Mouse (Mus musculus) ES-Bruce4 (cell line): ENCODE results near the gene Rtl3. TPM values are rescaled to one million over a fixed set of nuclear protein-coding genes. Genes with fewer than 3 reads are reported as not detected.

Experiments used
- H3K27ac ChIP-seq: 2 replicates; pipeline ENCODE4 v1.5.1; 2012; ENCODE audit warnings: low read length, inconsistent platforms; ENCODE audit not compliant: insufficient read depth
- H3K27me3 ChIP-seq: 2 replicates; pipeline ENCODE4 v1.6.1; 2012; ENCODE audit warnings: mild to moderate bottlenecking, low read length, inconsistent platforms; ENCODE audit not compliant: control insufficient read depth, poor library complexity, insufficient read depth, severe bottlenecking
- H3K36me3 ChIP-seq: 2 replicates; pipeline ENCODE4 v1.6.1; 2012; ENCODE audit warnings: inconsistent platforms, mild to moderate bottlenecking, low read length, moderate library complexity; ENCODE audit not compliant: control insufficient read depth, poor library complexity, insufficient read depth, severe bottlenecking
- H3K4me1 ChIP-seq: one replicate; pipeline ENCODE4 v1.8.1; 2011; ENCODE audit warnings: low read length; ENCODE audit not compliant: control insufficient read depth, insufficient read depth
- H3K4me3 ChIP-seq: 2 replicates; pipeline ENCODE4 v1.5.1; 2011; ENCODE audit warnings: low read depth, mild to moderate bottlenecking, low read length
- H3K9ac ChIP-seq: 2 replicates; pipeline ENCODE4 v1.6.1; 2012; ENCODE audit warnings: low read depth, mild to moderate bottlenecking, inconsistent platforms; ENCODE audit not compliant: poor library complexity, severe bottlenecking
- H3K9me3 ChIP-seq: replicated peaks from 2 replicates; pipeline ENCODE4 v1.6.1; 2012; ENCODE audit warnings: mild to moderate bottlenecking, low read length, inconsistent platforms; ENCODE audit not compliant: control insufficient read depth, poor library complexity, insufficient read depth, severe bottlenecking
- CTCF ChIP-seq: IDR thresholded peaks from one replicate; pipeline ENCODE4 v1.8.1; 2011; ENCODE audit warnings: low read depth, low read length
- EP300 ChIP-seq: IDR thresholded peaks from 2 replicates; pipeline ENCODE4 v1.6.1; 2011; ENCODE audit warnings: low read depth, low read length; ENCODE audit not compliant: insufficient read depth
- POLR2A ChIP-seq: IDR thresholded peaks from one replicate; pipeline ENCODE4 v1.8.1; 2011; ENCODE audit warnings: low read length; ENCODE audit not compliant: insufficient read depth
- polyA plus RNA-seq: library from polyadenylated mRNA; stranded (reverse); fragments of >200 nt; gene quantifications from 2 replicates; pipeline ENCODE4 v1.2.4, GENCODE M21; 2011; ENCODE audit warnings: low read depth; ENCODE audit not compliant: missing spikeins, insufficient read depth, insufficient read length

Rtl3 gene
- polyA plus RNA-seq = not detected in 2 replicates

DNA sequence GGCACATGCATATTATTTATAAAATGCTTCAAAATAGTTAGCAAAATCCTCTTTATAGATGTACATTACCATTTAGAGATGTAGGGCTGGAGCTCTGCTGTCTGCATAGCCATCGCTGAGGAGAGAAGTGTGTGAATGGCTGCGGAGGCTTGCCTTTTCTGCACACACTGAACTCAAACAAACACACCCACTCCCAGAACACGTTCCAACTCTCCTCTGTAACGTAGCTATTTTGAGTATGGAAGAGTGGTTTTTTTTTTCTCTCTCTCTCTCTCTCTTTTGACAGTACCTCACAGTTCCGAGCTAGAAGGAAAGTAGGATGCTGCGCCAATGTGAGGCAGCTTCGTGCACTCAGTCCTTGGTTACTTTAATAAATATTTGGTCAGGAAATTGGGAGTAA, at the start of gene Rtl3:
Rtl3 (minus strand) TSS at position 236 of the 400 bp plus-strand sequence.
- H3K9me3 ChIP-seq = no peaks in the 10 kb centered on the region
- no peaks in the 10 kb centered on the region; the same call in 1 of the 2 replicates for H3K27me3 ChIP-seq
- TF ChIP-seq POLR2A = no peak
- TF ChIP-seq EP300 = no peak
- TF ChIP-seq CTCF = no peak
- no peaks in the 10 kb centered on the region for H3K36me3 ChIP-seq
- no peak within 1 kb of the TSS for H3K9ac ChIP-seq
- no peaks in the 10 kb centered on the region for H3K4me1 ChIP-seq
- H3K27ac ChIP-seq = no peak within 1 kb of the TSS
- H3K4me3 ChIP-seq = no peak within 1 kb of the TSS

DNA sequence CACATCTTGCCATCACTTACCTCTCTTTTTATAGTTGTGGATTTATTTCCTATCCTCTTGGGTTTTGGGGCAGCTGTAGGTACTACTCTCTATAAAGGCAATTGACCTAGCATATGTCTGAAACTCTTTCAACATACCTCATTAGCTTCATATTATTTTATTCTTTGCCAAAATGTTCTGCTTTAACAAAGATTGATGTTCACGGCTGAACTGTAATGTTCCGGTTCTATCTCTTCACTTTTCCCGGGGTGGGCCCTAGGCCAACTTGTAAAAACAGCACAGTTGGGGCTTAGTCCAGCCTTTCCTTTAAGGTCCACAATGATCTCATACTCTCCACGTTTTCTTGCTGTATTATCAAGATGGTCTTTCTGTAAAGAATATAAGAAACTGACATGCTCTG, 31.9 kb upstream of the Rtl3 start:
- no peak for TF ChIP-seq CTCF
- no peaks in the 10 kb centered on the region for H3K36me3 ChIP-seq
- H3K27ac ChIP-seq = no peak overlapping the region
- no peak overlapping the region for H3K9ac ChIP-seq
- H3K4me1 ChIP-seq = no peaks in the 10 kb centered on the region
- H3K27me3 ChIP-seq = no peaks in the 10 kb centered on the region
- H3K4me3 ChIP-seq = no peak overlapping the region
- H3K9me3 ChIP-seq = no peaks in the 10 kb centered on the region

GRCm38 (mm10) chrX:106871894-106872293, 31.4 kb upstream of the Rtl3 start:
- H3K27ac ChIP-seq = no peak overlapping the region
- H3K36me3 ChIP-seq = no peaks in the 10 kb centered on the region
- no peaks in the 10 kb centered on the region for H3K9me3 ChIP-seq
- no peak overlapping the region for H3K4me3 ChIP-seq
- H3K4me1 ChIP-seq = no peaks in the 10 kb centered on the region
- no peak for TF ChIP-seq CTCF
- TF ChIP-seq EP300 = no peak
- no peak for TF ChIP-seq POLR2A
- no peaks in the 10 kb centered on the region for H3K27me3 ChIP-seq
- no peak overlapping the region for H3K9ac ChIP-seq

- Histone ChIP-seq H3K36me3 (no peaks in the 10 kb centered on the region), H3K27me3 (no peaks in the 10 kb centered on the region), H3K4me3 (no peak overlapping the region), H3K9ac (no peak overlapping the region), H3K27ac (no peak overlapping the region), H3K9me3 (no peaks in the 10 kb centered on the region), H3K4me1 (no peaks in the 10 kb centered on the region)
- TF ChIP-seq POLR2A (no peak), CTCF (no peak), EP300 (no peak)
Observed at GRCm38 (mm10) chrX:106871426-106871825, 31.0 kb upstream of the Rtl3 start.

DNA sequence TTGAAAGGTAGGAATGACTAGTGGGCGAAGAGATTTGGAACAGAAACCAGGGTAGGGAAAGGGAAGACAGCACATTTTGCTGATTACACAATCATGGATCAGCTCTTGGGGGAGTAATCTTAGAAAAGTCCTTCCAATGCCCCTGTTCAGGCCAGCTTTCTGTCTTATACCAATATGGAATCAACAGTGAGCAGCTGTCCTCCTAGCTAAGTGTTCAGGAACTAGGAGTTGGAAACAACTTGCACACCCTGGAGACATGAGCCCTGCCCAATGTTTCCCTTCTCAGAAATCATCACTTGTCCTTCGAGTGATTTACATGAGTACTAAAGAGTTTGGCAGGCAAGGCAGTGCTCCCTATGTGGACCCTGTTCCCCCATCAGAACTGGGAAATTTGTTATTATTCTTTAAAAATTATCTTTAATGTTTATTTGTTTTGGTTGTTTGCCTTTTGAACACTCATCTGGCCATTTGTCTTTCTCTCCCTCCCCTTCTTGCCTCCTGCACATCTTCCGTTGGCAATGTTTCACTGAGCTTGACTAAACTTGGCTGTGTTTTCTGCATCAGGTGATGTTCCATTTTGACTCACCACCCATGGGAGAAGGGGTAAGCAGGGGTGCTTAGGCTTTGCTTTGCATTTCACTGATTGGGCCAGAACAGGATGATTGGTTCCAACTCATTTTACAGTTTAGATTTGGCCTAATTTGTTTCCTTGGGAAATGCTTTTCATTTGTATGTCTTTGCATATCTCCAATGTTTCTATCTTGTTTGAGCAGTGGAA, 13.3 kb upstream of the Rtl3 start:
- H3K4me3 ChIP-seq = no peak overlapping the region
- no peaks in the 10 kb centered on the region for H3K9me3 ChIP-seq
- no peak overlapping the region for H3K9ac ChIP-seq
- H3K27me3 ChIP-seq = no peaks in the 10 kb centered on the region
- no peaks in the 10 kb centered on the region for H3K4me1 ChIP-seq
- no peak overlapping the region for H3K27ac ChIP-seq
- TF ChIP-seq EP300 (no peak), CTCF (no peak), POLR2A (no peak)
- no peaks in the 10 kb centered on the region for H3K36me3 ChIP-seq

- Histone ChIP-seq H3K27me3 (no peaks in the 10 kb centered on the region; the same call in 1 of the 2 replicates), H3K27ac (no peak overlapping the region), H3K9me3 (no peaks in the 10 kb centered on the region), H3K36me3 (no peaks in the 10 kb centered on the region), H3K4me3 (no peak overlapping the region), H3K9ac (no peak overlapping the region), H3K4me1 (no peaks in the 10 kb centered on the region)
- TF ChIP-seq POLR2A = no peak
- no peak for TF ChIP-seq CTCF
- no peak for TF ChIP-seq EP300
Observed at GRCm38 (mm10) chrX:106839591-106839990, 853 bp downstream of the Rtl3 start.
